Mouse (Mus musculus): ENCODE results near the gene Myh7.

DNA sequence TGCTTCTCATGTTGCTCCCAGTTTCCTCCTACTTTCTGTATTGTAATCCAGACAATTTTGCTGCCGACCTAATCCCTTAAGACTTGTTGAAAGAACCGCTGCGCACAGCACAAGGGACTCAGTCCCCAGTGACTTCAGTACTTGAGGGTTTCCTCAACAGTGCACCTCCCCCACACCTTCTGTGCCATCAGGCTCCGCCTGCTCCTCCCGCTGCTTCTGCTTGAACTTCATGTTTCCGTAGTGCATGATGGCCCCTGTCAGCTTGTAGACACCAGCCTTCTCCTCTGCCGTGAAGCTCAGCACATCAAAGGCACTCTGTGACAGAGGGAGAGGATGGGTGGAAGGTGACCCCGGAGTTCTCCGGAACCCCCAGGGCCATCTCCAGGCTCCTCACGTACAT is 33.7 kb downstream of the Myh7 start:
- TF ChIP-seq CTCF (IDR thresholded peaks at IDR 0.05; ENCODE audit: low read depth, low read length) (no peak), POLR2A (IDR thresholded peaks at IDR 0.05; ENCODE audit: borderline replicate concordance, low read depth, low read length) (no peak)
